Mouse (Mus musculus): Measurements from ENCODE around the gene Hgd. TPM values are rescaled to one million over a fixed set of nuclear protein-coding genes. Genes with fewer than 3 reads are reported as not detected.

Gene Hgd
- polyA plus RNA-seq, 1 experiment from 2014 or later, result 0.47 TPM

- no peak overlapping the region for H3K4me3 ChIP-seq
- no peaks in the 10 kb centered on the region for H3K4me1 ChIP-seq
- no peaks in the 10 kb centered on the region for H3K27me3 ChIP-seq
- H3K9ac ChIP-seq, result no peak overlapping the region
- no peaks in the 10 kb centered on the region for H3K9me3 ChIP-seq
- no peak overlapping the region for H3K27ac ChIP-seq
- H3K4me2 ChIP-seq, result no peak overlapping the region
- WGBS, result 89% methylated on average over 5 of the region's 5 CpGs
- peaks cover 6% of the 10 kb centered on the region; the same call in 1 of the 2 replicates for H3K36me3 ChIP-seq
- ATAC-seq (ENCODE audit: borderline replicate concordance, extremely low read depth, low FRiP score, low TSS enrichment), result no peak
Observed at GRCm38 (mm10) chr16:37562961-37563360, 17.0 kb upstream of the Hgd start.

- Histone ChIP-seq H3K36me3 (no peaks in the 10 kb centered on the region), H3K27me3 (no peaks in the 10 kb centered on the region), H3K27ac (no peak overlapping the region), H3K4me1 (no peaks in the 10 kb centered on the region), H3K9ac (no peak overlapping the region), H3K9me3 (no peaks in the 10 kb centered on the region), H3K4me3 (no peak overlapping the region), H3K4me2 (no peak overlapping the region)
- ATAC-seq (ENCODE audit: borderline replicate concordance, extremely low read depth, low FRiP score, low TSS enrichment), result no peak
- WGBS, result 58% methylated on average over 1 of the region's 1 CpGs
Observed at GRCm38 (mm10) chr16:37565117-37565516, 14.8 kb upstream of the Hgd start.

- no peak for ATAC-seq (ENCODE audit: borderline replicate concordance, extremely low read depth, low FRiP score, low TSS enrichment)
- Histone ChIP-seq H3K36me3 (no peaks in the 10 kb centered on the region), H3K27ac (no peak overlapping the region), H3K27me3 (no peaks in the 10 kb centered on the region), H3K4me2 (no peak overlapping the region), H3K4me1 (no peaks in the 10 kb centered on the region), H3K4me3 (no peak overlapping the region), H3K9ac (no peak overlapping the region), H3K9me3 (no peaks in the 10 kb centered on the region)
- 70% methylated on average over 6 of the region's 6 CpGs for WGBS
Observed at GRCm38 (mm10) chr16:37566107-37566506, 13.8 kb upstream of the Hgd start.

GRCm38 (mm10) chr16:37567113-37568050 lies 12.6 kb upstream of the Hgd start:
- no peak overlapping the region for H3K4me3 ChIP-seq
- no peaks in the 10 kb centered on the region for H3K4me1 ChIP-seq
- H3K27me3 ChIP-seq, result no peaks in the 10 kb centered on the region
- 82% methylated on average over 12 of the region's 12 CpGs for WGBS
- H3K27ac ChIP-seq, result no peak overlapping the region
- no peak for ATAC-seq (ENCODE audit: borderline replicate concordance, extremely low read depth, low FRiP score, low TSS enrichment)
- no peaks in the 10 kb centered on the region for H3K9me3 ChIP-seq
- no peak overlapping the region for H3K9ac ChIP-seq
- H3K4me2 ChIP-seq, result no peak overlapping the region
- H3K36me3 ChIP-seq, result no peaks in the 10 kb centered on the region

GRCm38 (mm10) chr16:37571554-37571953 lies 8.4 kb upstream of the Hgd start:
- H3K4me2 ChIP-seq, result no peak overlapping the region
- ATAC-seq (ENCODE audit: borderline replicate concordance, extremely low read depth, low FRiP score, low TSS enrichment), result no peak

GRCm38 (mm10) chr16:37572117-37572754 lies 7.7 kb upstream of the Hgd start:
- Histone ChIP-seq H3K4me1 (no peaks in the 10 kb centered on the region), H3K4me3 (no peak overlapping the region), H3K9me3 (no peaks in the 10 kb centered on the region), H3K27me3 (no peaks in the 10 kb centered on the region), H3K36me3 (0 out of 2 replicates have a peak, but pooled peaks cover 2% of the 10 kb centered on the region), H3K4me2 (no peak overlapping the region), H3K27ac (no peak overlapping the region), H3K9ac (no peak overlapping the region)
- ATAC-seq (ENCODE audit: borderline replicate concordance, extremely low read depth, low FRiP score, low TSS enrichment), result no peak
- WGBS, result 82% methylated on average over 12 of the region's 12 CpGs

More at GRCm38 (mm10) chr16:37571554-37571953, 8.4 kb upstream of the Hgd start:
- H3K27ac ChIP-seq, result no peak overlapping the region
- 72% methylated on average over 3 of the region's 3 CpGs for WGBS
- H3K4me3 ChIP-seq, result no peak overlapping the region
- no peaks in the 10 kb centered on the region for H3K9me3 ChIP-seq
- H3K4me1 ChIP-seq, result no peaks in the 10 kb centered on the region
- H3K9ac ChIP-seq, result no peak overlapping the region
- H3K27me3 ChIP-seq, result no peaks in the 10 kb centered on the region
- H3K36me3 ChIP-seq, result 0 out of 2 replicates have a peak, but pooled peaks cover 2% of the 10 kb centered on the region

GRCm38 (mm10) chr16:37573061-37573460 lies 6.9 kb upstream of the Hgd start:
- no peak overlapping the region for H3K4me3 ChIP-seq
- ATAC-seq (ENCODE audit: borderline replicate concordance, extremely low read depth, low FRiP score, low TSS enrichment), result no peak
- 0 out of 2 replicates have a peak, but pooled peaks cover 2% of the 10 kb centered on the region for H3K36me3 ChIP-seq
- H3K4me1 ChIP-seq, result no peaks in the 10 kb centered on the region
- 96% methylated on average over 5 of the region's 5 CpGs for WGBS
- H3K27ac ChIP-seq, result no peak overlapping the region
- H3K4me2 ChIP-seq, result no peak overlapping the region
- H3K27me3 ChIP-seq, result no peaks in the 10 kb centered on the region
- no peak overlapping the region for H3K9ac ChIP-seq
- H3K9me3 ChIP-seq, result no peaks in the 10 kb centered on the region

GRCm38 (mm10) chr16:37575325-37575724 lies 4.6 kb upstream of the Hgd start:
- no peak for ATAC-seq (ENCODE audit: borderline replicate concordance, extremely low read depth, low FRiP score, low TSS enrichment)
- Histone ChIP-seq H3K9ac (no peak overlapping the region), H3K4me2 (no peak overlapping the region), H3K36me3 (0 out of 2 replicates have a peak, but pooled peaks cover 2% of the 10 kb centered on the region), H3K4me3 (no peak overlapping the region), H3K27me3 (no peaks in the 10 kb centered on the region), H3K27ac (no peak overlapping the region), H3K4me1 (no peaks in the 10 kb centered on the region), H3K9me3 (no peaks in the 10 kb centered on the region)
- WGBS, result 76% methylated on average over 2 of the region's 3 CpGs

GRCm38 (mm10) chr16:37579591-37579990 lies 362 bp upstream of the Hgd start:
- Histone ChIP-seq H3K36me3 (no peaks in the 10 kb centered on the region), H3K9ac (no peak overlapping the region), H3K4me2 (no peak overlapping the region), H3K4me1 (peaks cover 7% of the 10 kb centered on the region), H3K9me3 (no peaks in the 10 kb centered on the region), H3K27me3 (0 out of 2 replicates have a peak, but pooled peaks cover 5% of the 10 kb centered on the region), H3K4me3 (no peak overlapping the region), H3K27ac (no peak overlapping the region)
- ATAC-seq (ENCODE audit: borderline replicate concordance, extremely low read depth, low FRiP score, low TSS enrichment), result no peak
- WGBS, result 88% methylated on average over 1 of the region's 1 CpGs

- no peak overlapping the region for H3K9ac ChIP-seq
- H3K4me1 ChIP-seq, result peaks cover 8% of the 10 kb centered on the region
- no peak overlapping the region for H3K4me2 ChIP-seq
- WGBS, result 79% methylated on average over 4 of the region's 4 CpGs
- H3K27me3 ChIP-seq, result 0 out of 2 replicates have a peak, but pooled peaks cover 5% of the 10 kb centered on the region
- H3K4me3 ChIP-seq, result no peak overlapping the region
- H3K9me3 ChIP-seq, result no peaks in the 10 kb centered on the region
- ATAC-seq (ENCODE audit: borderline replicate concordance, extremely low read depth, low FRiP score, low TSS enrichment), result no peak
- H3K27ac ChIP-seq, result no peak overlapping the region
- H3K36me3 ChIP-seq, result no peaks in the 10 kb centered on the region
Observed at GRCm38 (mm10) chr16:37580651-37581050, 698 bp downstream of the Hgd start.

GRCm38 (mm10) chr16:37581901-37582300 lies 1.9 kb downstream of the Hgd start:
- Histone ChIP-seq H3K9ac (no peak overlapping the region), H3K36me3 (no peaks in the 10 kb centered on the region), H3K4me1 (peaks cover 8% of the 10 kb centered on the region), H3K9me3 (no peaks in the 10 kb centered on the region), H3K27me3 (0 out of 2 replicates have a peak, but pooled peaks cover 5% of the 10 kb centered on the region), H3K4me3 (no peak overlapping the region), H3K27ac (no peak overlapping the region), H3K4me2 (no peak overlapping the region)
- no peak for ATAC-seq (ENCODE audit: borderline replicate concordance, extremely low read depth, low FRiP score, low TSS enrichment)
- 70% methylated on average over 3 of the region's 3 CpGs for WGBS

GRCm38 (mm10) chr16:37583306-37583705 lies 3.4 kb downstream of the Hgd start:
- Histone ChIP-seq H3K4me3 (no peak overlapping the region), H3K27me3 (0 out of 2 replicates have a peak, but pooled peaks cover 5% of the 10 kb centered on the region), H3K27ac (no peak overlapping the region), H3K9ac (no peak overlapping the region), H3K4me1 (peaks cover 8% of the 10 kb centered on the region), H3K36me3 (no peaks in the 10 kb centered on the region), H3K9me3 (no peaks in the 10 kb centered on the region), H3K4me2 (no peak overlapping the region)
- WGBS, result 91% methylated on average over 3 of the region's 3 CpGs
- no peak for ATAC-seq (ENCODE audit: borderline replicate concordance, extremely low read depth, low FRiP score, low TSS enrichment)

Measured in lung, embryonic 15.5 days (tissue).